Mouse (Mus musculus): ENCODE measurements at regions not wholly inside any gene's neighbourhood (a gene's known extent, or its start where the extent isn't known, plus 50 kb on each side); places are given as distances from the start of the nearest gene placed in this dataset.

- TF ChIP-seq EP300 (optimal IDR thresholded peaks at IDR 0.05): no peak
- TF ChIP-seq CTCF (IDR thresholded peaks at IDR 0.05; ENCODE audit: low read depth): no peak
- no peaks in the 10 kb centered on the region for H3K4me1 ChIP-seq (replicated peaks; ENCODE audit: control insufficient read depth, insufficient read depth)
- H3K9me3 ChIP-seq (ENCODE audit: control insufficient read depth, low read length): no peaks in the 10 kb centered on the region
- H3K27ac ChIP-seq (replicated peaks): no peak overlapping the region
- H3K27me3 ChIP-seq (ENCODE audit: control insufficient read depth, insufficient read depth, low read length): no peaks in the 10 kb centered on the region
- H3K36me3 ChIP-seq (ENCODE audit: control insufficient read depth, insufficient read depth, low read length): no peaks in the 10 kb centered on the region
- WGBS: 46% methylated on average over 10 of the region's 10 CpGs
- ATAC-seq (ENCODE audit: low FRiP score, low TSS enrichment): no peak
- DNase-seq (ENCODE audit: low spot score): no peak
- H3K4me3 ChIP-seq (ENCODE audit: low read depth, low read length): no peak overlapping the region
- no peak overlapping the region for H3K4me2 ChIP-seq (replicated peaks; ENCODE audit: low read depth)
- no peak overlapping the region for H3K9ac ChIP-seq (ENCODE audit: low read length)
Observed at GRCm38 (mm10) chr16:13013891-13014644, 95.4 kb upstream of the Ercc4 start.

- Histone ChIP-seq H3K27ac (replicated peaks) (no peak overlapping the region), H3K4me1 (replicated peaks; ENCODE audit: control insufficient read depth, insufficient read depth) (no peaks in the 10 kb centered on the region), H3K9ac (ENCODE audit: low read length) (no peak overlapping the region), H3K4me2 (replicated peaks; ENCODE audit: low read depth) (no peak overlapping the region), H3K9me3 (ENCODE audit: control insufficient read depth, low read length) (no peaks in the 10 kb centered on the region), H3K36me3 (ENCODE audit: control insufficient read depth, insufficient read depth, low read length) (no peaks in the 10 kb centered on the region), H3K27me3 (ENCODE audit: control insufficient read depth, insufficient read depth, low read length) (no peaks in the 10 kb centered on the region), H3K4me3 (ENCODE audit: low read depth, low read length) (no peak overlapping the region)
- WGBS: 46% methylated on average over 4 of the region's 4 CpGs
- TF ChIP-seq CTCF (IDR thresholded peaks at IDR 0.05; ENCODE audit: low read depth) (peak; percentile 68), EP300 (optimal IDR thresholded peaks at IDR 0.05) (no peak)
- no peak for ATAC-seq (ENCODE audit: low FRiP score, low TSS enrichment)
- peak; percentile 40 for DNase-seq (ENCODE audit: low spot score)
Observed at GRCm38 (mm10) chr16:13022875-13023274, 86.6 kb upstream of the Ercc4 start.

- no peaks in the 10 kb centered on the region for H3K27me3 ChIP-seq (ENCODE audit: control insufficient read depth, insufficient read depth, low read length)
- no peak for TF ChIP-seq EP300 (optimal IDR thresholded peaks at IDR 0.05)
- peak; percentile 70 for TF ChIP-seq CTCF (IDR thresholded peaks at IDR 0.05; ENCODE audit: low read depth)
- H3K27ac ChIP-seq (replicated peaks): no peak overlapping the region
- H3K4me1 ChIP-seq (replicated peaks; ENCODE audit: control insufficient read depth, insufficient read depth): no peaks in the 10 kb centered on the region
- no peaks in the 10 kb centered on the region for H3K36me3 ChIP-seq (ENCODE audit: control insufficient read depth, insufficient read depth, low read length)
- H3K4me3 ChIP-seq (ENCODE audit: low read depth, low read length): no peak overlapping the region
- no peaks in the 10 kb centered on the region for H3K9me3 ChIP-seq (ENCODE audit: control insufficient read depth, low read length)
- 36% methylated on average over 3 of the region's 3 CpGs for WGBS
- DNase-seq (ENCODE audit: low spot score) (no peak), ATAC-seq (ENCODE audit: low FRiP score, low TSS enrichment) (no peak)
- H3K9ac ChIP-seq (ENCODE audit: low read length): no peak overlapping the region
- H3K4me2 ChIP-seq (replicated peaks; ENCODE audit: low read depth): no peak overlapping the region
Observed at GRCm38 (mm10) chr16:13025393-13025792, 84.1 kb upstream of the Ercc4 start.

GRCm38 (mm10) chr16:13034136-13034535 lies 75.3 kb upstream of the Ercc4 start:
- no peaks in the 10 kb centered on the region for H3K9me3 ChIP-seq (ENCODE audit: control insufficient read depth, low read length)
- no peaks in the 10 kb centered on the region for H3K27me3 ChIP-seq (ENCODE audit: control insufficient read depth, insufficient read depth, low read length)
- no peaks in the 10 kb centered on the region for H3K4me1 ChIP-seq (replicated peaks; ENCODE audit: control insufficient read depth, insufficient read depth)
- H3K4me3 ChIP-seq (ENCODE audit: low read depth, low read length): no peak overlapping the region
- 78% methylated on average over 5 of the region's 5 CpGs for WGBS
- H3K4me2 ChIP-seq (replicated peaks; ENCODE audit: low read depth): no peak overlapping the region
- H3K9ac ChIP-seq (ENCODE audit: low read length): no peak overlapping the region
- no peak for TF ChIP-seq CTCF (IDR thresholded peaks at IDR 0.05; ENCODE audit: low read depth)
- no peak for TF ChIP-seq EP300 (optimal IDR thresholded peaks at IDR 0.05)
- no peaks in the 10 kb centered on the region for H3K36me3 ChIP-seq (ENCODE audit: control insufficient read depth, insufficient read depth, low read length)
- H3K27ac ChIP-seq (replicated peaks): no peak overlapping the region
- ATAC-seq (ENCODE audit: low FRiP score, low TSS enrichment): no peak
- no peak for DNase-seq (ENCODE audit: low spot score)

GRCm38 (mm10) chr16:13036596-13036995 lies 72.9 kb upstream of the Ercc4 start:
- TF ChIP-seq CTCF (IDR thresholded peaks at IDR 0.05; ENCODE audit: low read depth): no peak
- TF ChIP-seq EP300 (optimal IDR thresholded peaks at IDR 0.05): no peak
- Histone ChIP-seq H3K27ac (replicated peaks) (no peak overlapping the region), H3K36me3 (ENCODE audit: control insufficient read depth, insufficient read depth, low read length) (no peaks in the 10 kb centered on the region), H3K9me3 (ENCODE audit: control insufficient read depth, low read length) (no peaks in the 10 kb centered on the region), H3K4me2 (replicated peaks; ENCODE audit: low read depth) (no peak overlapping the region), H3K4me1 (replicated peaks; ENCODE audit: control insufficient read depth, insufficient read depth) (no peaks in the 10 kb centered on the region), H3K4me3 (ENCODE audit: low read depth, low read length) (no peak overlapping the region), H3K9ac (ENCODE audit: low read length) (no peak overlapping the region), H3K27me3 (ENCODE audit: control insufficient read depth, insufficient read depth, low read length) (no peaks in the 10 kb centered on the region)
- ATAC-seq (ENCODE audit: low FRiP score, low TSS enrichment): no peak
- no peak for DNase-seq (ENCODE audit: low spot score)
- WGBS: 86% methylated on average over 4 of the region's 4 CpGs

GRCm38 (mm10) chr16:13040312-13041100 lies 69.0 kb upstream of the Ercc4 start:
- H3K4me2 ChIP-seq (replicated peaks; ENCODE audit: low read depth): peak overlapping the region; percentile 37
- H3K9ac ChIP-seq (ENCODE audit: low read length): no peak overlapping the region
- H3K4me3 ChIP-seq (ENCODE audit: low read depth, low read length): no peak overlapping the region; the same call in 1 of the 2 replicates
- no peak for TF ChIP-seq EP300 (optimal IDR thresholded peaks at IDR 0.05)
- TF ChIP-seq CTCF (IDR thresholded peaks at IDR 0.05; ENCODE audit: low read depth): no peak
- no peaks in the 10 kb centered on the region for H3K36me3 ChIP-seq (ENCODE audit: control insufficient read depth, insufficient read depth, low read length)
- no peaks in the 10 kb centered on the region for H3K27me3 ChIP-seq (ENCODE audit: control insufficient read depth, insufficient read depth, low read length)
- no peaks in the 10 kb centered on the region for H3K9me3 ChIP-seq (ENCODE audit: control insufficient read depth, low read length)
- DNase-seq (ENCODE audit: low spot score): peak; percentile 36
- 17% methylated on average over 15 of the region's 15 CpGs for WGBS
- peak; percentile 64 for ATAC-seq (ENCODE audit: low FRiP score, low TSS enrichment)
- H3K4me1 ChIP-seq (replicated peaks; ENCODE audit: control insufficient read depth, insufficient read depth): no peaks in the 10 kb centered on the region
- H3K27ac ChIP-seq (replicated peaks): peak overlapping the region; percentile 8; the same call in 1 of the 2 replicates
